Mouse (Mus musculus) cerebellum, postnatal 4 days (tissue): ENCODE measurements at regions not wholly inside any gene's neighbourhood (a gene's known extent, or its start where the extent isn't known, plus 50 kb on each side); places are given as distances from the start of the nearest gene placed in this dataset.
"Not testable (repeated sequence)": the region's sequence is repeated elsewhere in the genome, so short reads cannot be mapped to it uniquely, and the experiment has no call there.

Experiments used
- DNase-seq, 2 experiments: peaks; one replicate each; pipeline ENCODE4 v3.0.0; 2022; ENCODE audit warnings: low spot score in 2 of 2, mixed read lengths in 1 of 2

DNA sequence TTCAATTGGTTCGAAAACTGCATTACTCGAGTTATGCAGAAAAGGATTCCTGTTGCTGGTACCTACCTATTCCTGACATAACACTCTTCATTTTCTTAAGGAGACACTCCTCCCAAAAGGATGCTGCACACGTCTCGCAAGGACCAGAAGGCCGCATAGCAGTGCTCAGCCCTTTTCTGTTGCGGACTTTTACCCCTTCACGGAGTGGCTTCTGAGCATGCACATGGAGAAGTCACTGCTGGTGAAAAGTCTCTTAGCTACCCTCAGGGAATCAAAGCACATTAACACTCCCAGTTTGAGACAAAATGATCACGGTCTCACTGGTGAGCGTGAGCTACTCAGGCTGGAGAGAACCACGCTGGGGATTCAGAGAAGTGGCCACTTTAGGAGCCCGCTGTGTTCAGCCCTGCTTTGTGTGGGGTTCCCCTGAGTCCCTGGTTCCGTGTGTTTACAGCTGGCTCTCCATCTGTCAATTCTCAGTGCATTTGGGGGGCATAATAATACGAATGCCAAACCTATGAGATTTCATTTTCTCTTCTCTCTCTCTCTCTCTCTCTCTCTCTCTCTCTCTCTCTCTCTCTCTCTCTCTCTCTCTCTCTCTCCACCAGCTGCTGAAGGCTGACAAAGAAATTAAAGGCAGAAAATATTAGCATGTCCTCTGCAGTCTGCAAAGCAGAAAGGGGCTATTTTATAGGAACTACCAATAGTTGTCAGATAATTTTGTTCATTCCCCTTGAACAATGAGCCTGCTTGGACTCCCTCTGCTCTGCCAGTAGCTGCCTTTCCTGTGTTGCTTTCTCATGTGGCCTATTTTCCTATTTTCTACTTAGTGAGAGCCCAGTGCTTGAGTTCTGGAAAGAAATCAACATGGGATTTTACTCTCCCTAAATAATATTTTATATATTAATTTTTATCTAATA lies 160.7 kb downstream of the Basp1 start:
- DNase-seq = no peak

DNA sequence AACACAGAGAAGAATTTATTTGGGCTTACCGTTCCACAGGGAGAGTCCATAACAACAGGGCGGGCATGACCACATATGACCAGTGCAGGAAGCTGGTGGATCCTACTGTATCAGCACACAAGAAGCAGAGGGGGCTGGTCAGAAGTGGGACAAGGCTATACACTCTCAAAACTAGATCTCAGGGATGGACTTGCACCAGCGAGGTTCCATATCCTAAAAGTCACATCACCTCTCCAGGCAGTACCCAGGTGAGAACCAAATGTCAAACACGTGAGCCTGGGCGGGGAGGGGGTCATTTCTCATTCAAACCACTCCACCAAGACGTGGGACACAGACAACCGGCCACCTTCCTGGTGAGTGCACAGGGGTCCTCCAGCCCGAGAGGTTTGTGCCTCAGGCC lies 167.9 kb downstream of the Basp1 start:
- DNase-seq = no peak

DNA sequence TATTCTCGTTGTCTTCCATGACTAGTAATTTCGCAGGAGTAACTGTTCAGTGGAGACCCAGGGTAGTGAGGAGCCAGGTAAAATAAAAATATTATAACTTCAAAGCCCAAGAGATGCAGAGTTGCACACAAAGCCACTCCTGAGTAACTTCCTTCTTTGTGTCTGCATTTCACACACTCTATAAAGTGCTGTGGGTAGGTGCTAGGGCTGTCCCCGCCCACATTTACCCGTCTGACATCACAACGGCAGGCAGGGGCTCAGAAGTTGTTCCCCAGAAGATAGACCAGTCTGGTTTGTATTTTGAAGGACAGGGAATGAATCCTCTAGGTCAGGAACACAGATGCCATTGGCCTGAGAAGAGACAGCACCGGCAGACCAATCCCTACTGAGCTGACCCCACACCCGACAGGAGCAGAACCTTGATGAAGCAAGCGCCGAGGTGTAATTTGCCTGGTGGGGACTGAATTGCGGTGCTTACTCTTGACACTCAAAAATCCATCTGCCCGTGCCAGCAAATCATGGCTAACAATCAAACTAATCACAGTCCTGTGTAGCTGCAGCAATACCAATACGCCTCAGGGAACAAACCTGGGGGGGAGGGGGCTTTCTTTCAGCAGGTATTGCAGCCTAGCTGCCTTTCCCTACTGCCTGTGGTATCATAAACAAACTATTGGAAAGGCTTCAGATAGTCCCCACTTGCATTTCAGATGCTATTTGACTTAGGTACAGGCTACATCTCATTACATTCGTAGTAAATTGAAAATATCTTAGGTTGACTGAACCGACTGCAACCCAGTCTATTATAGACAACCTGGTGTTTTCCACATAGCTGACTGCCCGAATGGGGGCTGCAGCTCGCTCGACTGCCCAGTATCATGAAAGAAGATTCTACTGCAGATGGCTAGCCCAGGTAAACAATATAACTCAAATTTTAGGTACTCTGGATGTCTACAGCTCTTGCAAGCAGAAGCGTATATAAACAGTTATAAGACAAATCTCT lies 175.6 kb downstream of the Basp1 start:
- DNase-seq = no peak

DNA sequence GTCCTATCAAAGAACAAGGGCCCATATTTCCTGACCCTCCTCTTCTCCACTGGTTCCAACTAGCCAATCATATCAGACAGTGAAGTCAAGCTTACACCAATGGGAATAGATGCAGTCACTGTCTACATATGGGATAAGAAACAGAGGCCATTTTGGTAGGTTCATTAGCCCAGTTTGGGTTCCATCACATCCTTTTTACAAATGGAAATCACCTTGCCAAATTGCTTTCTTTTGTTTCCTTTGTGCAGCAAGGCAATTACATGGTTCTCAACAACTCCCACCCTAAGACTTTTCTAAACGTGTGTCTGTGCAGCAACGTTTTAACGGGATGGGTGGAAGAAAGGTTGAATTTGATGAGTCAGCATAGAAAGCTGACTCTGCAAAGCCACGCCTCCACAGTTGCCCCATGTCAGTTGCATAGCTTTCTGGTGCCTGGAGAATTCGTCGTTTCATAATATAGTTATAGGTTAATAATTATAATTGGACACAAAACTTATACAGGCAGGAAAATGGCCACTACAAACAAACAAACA lies 177.3 kb downstream of the Basp1 start:
- DNase-seq = no peak

DNA sequence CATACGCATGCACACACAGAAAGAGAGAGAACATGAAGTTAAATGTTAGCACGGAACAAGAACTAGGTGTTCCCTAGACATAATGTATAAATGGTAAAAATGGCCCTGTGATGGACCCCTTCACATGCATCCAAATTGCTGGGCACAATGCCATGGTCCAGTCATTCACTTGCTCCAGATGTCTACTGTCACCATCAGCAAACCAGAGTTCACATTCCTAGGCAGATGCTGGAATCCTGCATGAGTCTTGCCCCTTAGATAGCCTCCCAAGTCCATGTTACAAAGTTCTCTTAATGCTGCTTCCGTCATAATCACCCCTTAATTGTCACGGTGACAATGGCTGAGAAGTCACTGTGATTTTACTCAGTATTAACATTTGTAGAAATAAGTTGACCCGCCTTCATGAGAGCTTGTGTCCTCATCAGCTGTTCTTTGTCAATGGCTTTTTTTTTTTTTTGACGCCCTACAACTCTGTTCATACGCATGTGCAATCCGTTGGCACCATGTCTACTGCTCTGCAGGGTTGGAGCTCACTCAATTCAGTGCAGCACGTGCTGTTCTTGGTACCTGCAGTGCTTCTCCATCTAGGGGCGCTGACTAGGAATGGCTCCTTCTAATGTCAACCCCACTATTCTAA lies 179.4 kb downstream of the Basp1 start:
- DNase-seq = no peak

DNA sequence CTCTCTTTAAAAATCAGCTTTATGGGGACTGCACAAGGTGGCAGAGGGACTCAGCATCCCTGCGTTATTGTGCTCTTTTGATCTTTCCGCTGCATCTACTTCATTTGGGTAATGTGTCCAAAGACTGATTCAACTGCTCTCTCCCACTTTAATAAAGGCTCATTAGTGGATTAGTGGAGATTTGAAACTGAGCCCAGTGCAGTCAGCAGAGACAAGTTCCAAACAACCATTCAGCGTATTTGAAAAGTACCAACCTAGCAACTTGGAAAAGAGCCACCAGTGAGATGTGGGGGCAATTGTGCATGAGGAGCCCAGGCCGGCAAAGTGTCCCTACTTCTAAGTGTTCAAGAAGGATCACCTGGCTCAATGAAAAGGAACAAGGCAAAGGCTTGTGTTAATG lies 183.4 kb downstream of the Basp1 start:
- no peak for DNase-seq

DNA sequence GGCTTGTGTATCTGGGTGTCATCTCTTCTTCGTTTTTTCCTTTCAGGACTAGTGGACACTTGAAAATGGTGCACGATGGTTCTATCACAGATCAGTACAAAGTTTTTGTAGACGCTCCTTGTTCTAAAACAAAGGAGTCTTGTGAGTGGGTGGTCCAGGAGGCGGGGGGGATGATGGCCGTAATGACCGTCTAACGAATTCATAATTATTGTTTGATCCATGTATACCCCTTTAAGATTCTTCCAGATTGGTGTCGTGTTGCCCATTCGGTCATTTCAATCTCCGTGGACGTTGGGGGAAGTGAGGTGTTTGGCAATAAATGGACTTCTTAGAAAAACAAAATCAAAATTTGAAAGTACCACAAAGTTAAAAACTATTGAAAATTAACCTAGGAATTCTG lies 183.8 kb downstream of the Basp1 start:
- no peak for DNase-seq

DNA sequence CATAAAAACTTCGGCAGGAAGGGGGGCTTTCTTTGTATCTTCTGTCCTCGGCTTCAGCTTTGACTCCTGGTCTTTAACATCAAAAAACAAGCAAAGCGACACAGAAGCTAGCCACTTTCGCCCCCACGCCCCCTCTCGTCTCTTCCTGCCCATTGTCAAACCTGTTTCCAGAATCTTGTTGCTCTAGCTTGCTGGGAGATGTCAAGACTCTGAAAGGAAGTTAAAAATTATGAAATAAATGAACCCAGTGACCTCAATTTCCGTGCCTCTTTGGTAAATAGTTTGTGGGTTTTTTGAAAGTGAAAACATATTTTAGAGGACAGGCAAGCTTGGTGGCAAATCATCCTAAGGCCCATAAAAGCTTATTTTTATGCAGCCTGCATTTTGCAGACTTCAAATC lies 186.1 kb downstream of the Basp1 start:
- no peak for DNase-seq

DNA sequence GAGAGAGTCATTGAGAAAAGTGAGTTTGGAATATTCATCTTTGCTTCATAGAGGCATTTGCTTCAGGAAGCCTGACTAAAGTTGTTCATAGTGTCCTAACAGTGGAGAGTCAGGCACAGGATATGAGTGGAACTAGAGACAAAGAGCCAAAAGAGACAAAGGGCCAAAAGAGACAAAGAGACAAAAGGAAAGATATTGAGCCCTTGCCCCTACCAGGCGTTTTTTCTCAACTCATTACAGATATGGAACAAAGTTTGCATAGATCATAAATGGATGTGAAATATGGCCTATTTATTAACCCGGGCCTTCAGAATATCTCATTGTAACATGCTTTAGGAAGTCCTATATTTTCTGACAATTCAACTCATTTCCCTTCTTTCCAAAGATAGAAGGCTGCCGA lies 187.6 kb downstream of the Basp1 start:
- DNase-seq = no peak

DNA sequence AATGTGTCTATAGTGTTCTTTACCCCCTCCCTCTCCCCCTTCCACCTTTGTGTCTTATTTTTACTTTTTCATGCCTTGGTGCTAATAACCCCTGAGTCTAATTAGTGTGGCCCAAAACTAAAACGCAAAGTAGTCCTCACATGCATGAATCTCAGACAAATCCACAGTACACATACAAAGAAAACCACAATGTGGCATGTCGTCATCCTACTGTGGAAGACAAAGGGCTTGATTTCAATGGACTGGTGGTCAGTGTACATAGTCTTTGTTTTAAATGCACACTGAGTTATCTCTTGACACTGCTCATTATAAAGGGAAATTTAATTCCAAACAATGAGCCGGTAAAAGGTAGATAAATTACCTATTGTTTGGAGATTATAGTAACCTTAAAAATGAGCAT lies 188.1 kb downstream of the Basp1 start:
- DNase-seq = no peak

DNA sequence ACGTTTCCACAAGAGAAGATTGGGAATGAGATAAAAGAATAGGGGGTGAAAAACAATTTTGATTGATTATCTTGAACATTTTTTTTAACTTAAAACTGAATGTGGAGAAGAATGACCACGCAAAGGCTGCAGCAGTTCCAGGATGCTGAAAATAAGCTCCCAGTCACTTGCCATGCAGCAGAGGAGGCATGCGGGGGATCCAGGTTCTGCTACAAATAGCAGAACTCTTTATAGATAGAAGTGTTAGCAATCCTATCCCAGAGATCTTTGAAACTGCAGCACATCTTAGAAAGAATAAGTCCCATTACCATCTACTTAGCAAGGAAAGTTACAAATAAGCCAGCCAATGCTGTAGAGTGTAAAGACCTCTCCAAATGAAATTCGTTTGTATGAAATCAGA lies 191.8 kb downstream of the Basp1 start:
- DNase-seq = no peak

DNA sequence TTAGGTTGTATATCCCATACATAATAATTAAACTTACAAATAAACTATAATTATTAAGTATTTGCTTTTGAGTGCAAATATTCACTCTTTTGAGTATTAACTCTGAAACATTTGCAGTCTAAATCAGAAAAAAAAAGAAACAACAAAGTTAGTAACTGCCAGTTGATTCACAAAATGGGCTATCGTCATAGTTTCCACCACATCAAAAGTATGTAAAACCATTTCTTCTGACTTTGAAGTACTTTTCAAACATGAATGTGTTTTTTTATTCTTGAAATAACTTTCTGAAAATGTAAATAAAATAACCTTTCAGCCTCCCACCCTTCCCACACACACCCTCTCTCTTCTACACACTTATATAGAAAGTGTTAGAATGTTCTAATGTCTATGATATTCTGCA lies 197.2 kb downstream of the Basp1 start:
- no peak for DNase-seq

DNA sequence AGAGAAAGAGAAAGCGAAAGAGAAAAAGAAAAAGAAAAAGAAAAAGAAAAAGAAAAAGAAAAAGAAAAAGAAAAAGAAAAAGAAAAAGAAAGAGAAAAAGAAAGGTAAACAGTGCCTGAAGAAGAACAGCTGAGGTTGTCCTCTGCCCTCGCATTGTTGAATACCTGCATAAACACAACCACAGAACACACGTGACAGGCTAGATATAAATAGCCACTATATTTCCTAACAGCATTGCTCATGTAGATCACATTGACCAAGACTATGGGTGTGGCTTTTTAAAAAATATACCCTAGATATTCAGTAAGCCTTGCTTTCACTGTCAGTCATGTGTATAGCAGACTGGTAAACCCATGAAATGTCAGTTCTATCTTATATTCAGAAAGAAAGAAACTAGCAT lies 211.5 kb downstream of the Basp1 start:
- no peak for DNase-seq

DNA sequence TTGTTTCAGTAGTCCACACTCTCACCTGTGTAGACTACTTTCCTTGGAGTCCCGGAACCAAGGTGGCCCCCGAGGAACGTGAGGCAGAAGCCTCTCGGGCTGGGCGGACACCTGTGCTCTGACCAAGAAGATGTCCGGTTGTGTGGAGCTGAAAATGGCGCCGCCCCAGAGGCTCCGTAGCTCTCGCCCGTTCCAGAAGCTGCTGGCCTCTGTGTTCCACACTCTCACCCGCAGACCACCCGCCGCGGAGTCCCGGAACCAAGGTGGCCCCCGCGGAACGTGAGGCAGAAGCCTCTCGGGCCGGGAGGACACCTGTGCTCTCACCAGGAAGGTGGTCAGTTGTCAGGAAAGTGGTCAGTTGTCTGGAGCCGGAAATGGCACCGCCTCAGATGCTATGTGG lies 213.3 kb downstream of the Basp1 start:
- DNase-seq = not testable (repeated sequence)

DNA sequence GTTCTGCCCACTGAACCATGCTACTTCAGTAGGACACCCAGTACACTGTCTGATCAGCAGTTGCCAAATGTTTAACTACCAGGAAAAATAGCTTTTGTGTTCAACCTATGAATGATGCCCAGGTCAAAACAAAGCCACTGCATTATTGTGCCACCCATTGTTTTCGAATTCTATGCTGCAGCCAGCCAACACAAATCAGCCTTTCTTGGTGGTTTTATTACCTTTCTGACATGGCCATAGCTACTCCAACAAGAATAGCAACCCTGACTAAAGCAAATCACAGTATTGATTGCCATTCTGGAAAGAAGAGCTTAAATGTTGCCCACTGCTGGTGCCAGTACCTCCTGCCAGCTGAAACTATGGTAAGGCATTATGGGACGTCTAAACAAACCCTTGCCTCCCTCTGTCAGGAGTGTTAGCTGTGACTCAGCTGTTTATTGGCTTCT lies 225.7 kb downstream of the Basp1 start:
- DNase-seq = no peak

DNA sequence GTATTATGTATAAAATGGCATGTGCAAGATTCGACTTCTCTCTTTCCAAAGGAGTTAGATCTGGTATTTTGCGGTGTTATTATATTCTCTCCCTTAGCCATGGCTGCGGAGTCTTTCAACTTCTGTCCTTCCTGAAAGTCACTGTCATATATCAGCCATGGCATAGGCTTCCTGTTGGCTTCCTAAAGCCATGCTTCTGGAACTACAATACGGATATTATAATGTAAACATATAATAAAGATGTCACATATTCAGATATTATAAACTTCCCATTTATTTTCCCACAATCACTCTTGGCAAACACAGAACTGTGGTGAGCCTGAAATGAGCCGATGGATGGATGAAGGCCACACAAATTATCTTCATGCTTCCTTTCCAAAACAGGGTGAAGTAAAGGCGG lies 240.8 kb downstream of the Basp1 start:
- DNase-seq = no peak

DNA sequence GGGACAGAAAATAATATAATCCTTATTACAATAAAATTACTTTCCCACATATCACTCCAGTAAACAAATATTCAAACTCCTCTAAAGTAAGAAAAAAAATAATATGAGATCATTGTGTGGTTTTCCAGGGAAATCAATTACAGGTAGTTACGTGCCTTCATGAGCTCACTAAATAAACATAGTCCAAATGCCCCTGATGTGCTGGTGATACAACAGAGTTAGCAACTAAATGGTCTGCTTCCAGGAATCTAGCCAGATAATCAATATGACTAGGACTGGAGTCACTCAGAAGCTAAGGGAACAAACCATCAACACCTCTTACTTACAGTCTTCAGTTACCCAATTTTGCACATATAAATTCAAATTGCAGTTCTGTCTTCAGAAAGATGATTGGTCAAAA lies 267.2 kb downstream of the Basp1 start:
- no peak for DNase-seq

DNA sequence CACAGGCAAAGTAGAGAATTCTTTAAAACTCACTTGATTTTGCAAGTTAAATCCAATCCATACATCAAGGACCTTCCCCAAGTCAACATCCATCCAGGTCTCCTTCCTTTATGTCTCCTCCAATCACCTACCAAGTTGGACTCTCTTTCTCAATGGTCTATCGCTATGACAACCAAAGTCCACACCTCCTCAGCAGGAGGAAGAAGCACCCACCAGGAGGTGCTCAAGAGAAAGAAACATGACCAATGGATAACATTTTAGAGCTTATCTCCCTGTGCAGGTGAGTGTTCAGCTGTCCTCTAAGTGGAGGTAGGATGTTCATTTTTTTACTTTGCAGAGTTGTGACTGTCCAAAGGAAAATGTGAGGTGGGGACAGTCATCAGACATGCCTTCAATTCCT lies 269.3 kb downstream of the Basp1 start:
- no peak for DNase-seq

DNA sequence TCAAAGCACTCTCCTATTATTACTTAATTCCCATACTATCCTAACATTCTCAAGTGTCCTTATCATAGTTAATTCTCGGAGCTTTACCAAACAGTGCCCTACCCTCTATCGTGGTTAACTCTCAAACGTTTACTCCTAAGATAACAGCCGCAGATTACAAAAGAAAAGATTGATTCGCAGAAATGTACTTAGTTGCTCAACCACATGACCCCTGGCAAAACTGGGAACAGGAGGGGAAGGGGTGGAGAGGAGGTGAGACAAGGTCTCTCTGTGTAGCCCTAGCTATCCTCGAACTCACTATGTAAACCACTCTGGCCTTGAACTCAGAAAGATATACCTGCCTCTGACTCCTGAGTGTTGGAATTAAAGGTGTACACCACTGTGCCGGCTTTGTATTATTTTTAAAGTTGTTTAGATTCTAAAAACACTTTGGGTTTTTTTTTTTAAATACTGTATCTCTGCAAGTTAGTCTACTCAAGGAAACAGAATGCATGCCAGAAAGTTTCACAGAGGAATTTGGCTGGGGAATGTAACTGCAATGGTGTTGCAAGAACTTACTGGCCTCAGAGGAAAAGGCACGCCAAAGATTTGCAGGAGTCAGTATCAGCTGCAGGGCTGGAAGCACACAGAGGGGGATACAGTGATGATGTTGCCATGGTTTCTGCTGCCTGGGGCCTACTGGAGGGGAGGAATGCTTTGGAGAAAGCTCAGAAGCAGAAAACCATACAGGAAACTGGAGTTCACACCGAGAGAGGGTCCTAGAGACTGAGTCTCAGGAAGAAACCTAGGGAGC lies 273.0 kb downstream of the Basp1 start:
- no peak for DNase-seq

DNA sequence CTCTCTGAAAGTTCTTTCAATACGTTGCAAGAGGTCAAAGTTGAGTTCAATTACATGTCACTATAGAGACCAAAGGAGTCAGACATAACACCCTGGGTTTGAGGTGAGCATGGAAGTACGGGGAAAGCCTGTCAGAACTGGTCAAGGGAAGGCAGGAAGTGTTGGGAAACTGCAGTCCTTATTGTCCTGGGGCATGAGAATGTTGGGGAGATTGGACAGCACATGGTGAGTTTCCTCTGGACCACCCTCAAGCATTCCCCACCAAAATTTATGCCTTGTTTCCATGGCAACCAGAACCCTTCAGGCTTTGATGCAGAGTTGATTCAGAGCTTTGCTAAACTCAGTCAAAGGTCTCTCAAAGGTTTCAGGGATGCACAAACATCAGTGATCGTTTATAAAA lies 276.5 kb downstream of the Basp1 start:
- no peak for DNase-seq
